ENCODE assay signal across 21 mouse cellular contexts in genomic region chr3:37781086-37781485, GRCm38 (mm10). TPM values are rescaled to one million over a fixed set of nuclear protein-coding genes. Genes with fewer than 3 reads are reported as not detected.
A peak's percentile ranks its signal among the peaks of the same experiment; 100 is the strongest.
DNase-seq lines count a peak whose midpoint lies in the region; ATAC-seq and TF ChIP-seq lines count a peak whose summit lies in the region.
"Had no signal": no experiment of that assay in that cellular context is flagged by ENCODE, and none has a peak within 500 bp of the region (broad histone marks: within the 10 kb centered on the region; RNA-seq: fewer than 3 reads in every experiment).

No protein-coding gene starts in this region.

- no peaks in the 10 kb centered on the region for H3K9me3 ChIP-seq in forebrain, embryonic 10.5 days
- H3K9me3 ChIP-seq in forebrain, embryonic 11.5 days (ENCODE audit: control insufficient read depth, low read length) = no peaks in the 10 kb centered on the region
- H3K9me3 ChIP-seq in heart, embryonic 12.5 days (replicated peaks) = no peaks in the 10 kb centered on the region
- H3K9me3 ChIP-seq: forebrain, embryonic 13.5 days; heart, embryonic 10.5 days; hindbrain, embryonic 12.5 days; hindbrain, embryonic 15.5 days had no signal

- WGBS in forebrain, embryonic 10.5 days = 89% methylated on average over 2 of the region's 2 CpGs
- 87% methylated on average over 2 of the region's 2 CpGs for WGBS in forebrain, embryonic 11.5 days
- WGBS in heart, embryonic 12.5 days = 80% methylated on average over 2 of the region's 2 CpGs

- TF ChIP-seq POLR2A in testis, adult 2 months (IDR thresholded peaks at IDR 0.05; ENCODE audit: control insufficient read depth, low read depth, low read length) = no peak

- peaks cover 30% of the 10 kb centered on the region for H3K4me1 ChIP-seq in forebrain, embryonic 10.5 days
- peaks cover 8% of the 10 kb centered on the region for H3K4me1 ChIP-seq in forebrain, embryonic 11.5 days (replicated peaks; ENCODE audit: control insufficient read depth, insufficient read depth, low read length)
- H3K4me1 ChIP-seq in heart, embryonic 12.5 days (replicated peaks) = no peaks in the 10 kb centered on the region
- no peaks in the 10 kb centered on the region for H3K4me1 ChIP-seq in testis, adult 2 months (ENCODE audit: control insufficient read depth, insufficient read depth, low read length)
- H3K4me1 ChIP-seq: heart, embryonic 10.5 days; hindbrain, embryonic 15.5 days had no signal

- peaks cover 24% of the 10 kb centered on the region for H3K27me3 ChIP-seq in forebrain, embryonic 10.5 days (ENCODE audit: poor library complexity, severe bottlenecking)
- no peaks in the 10 kb centered on the region for H3K27me3 ChIP-seq in forebrain, embryonic 11.5 days (ENCODE audit: control insufficient read depth, insufficient read depth, low read length)
- H3K27me3 ChIP-seq in heart, embryonic 12.5 days (replicated peaks) = no peaks in the 10 kb centered on the region
- no peaks in the 10 kb centered on the region for H3K27me3 ChIP-seq in testis, adult 2 months (ENCODE audit: control insufficient read depth, insufficient read depth, low read length)
- H3K27me3 ChIP-seq: hindbrain, embryonic 12.5 days; hindbrain, embryonic 15.5 days had no signal

- 0 out of 2 replicates have a peak overlapping the region, but pooled peaks have one; percentile 15 for H3K27ac ChIP-seq in forebrain, embryonic 10.5 days
- no peak overlapping the region for H3K27ac ChIP-seq in forebrain, embryonic 11.5 days (ENCODE audit: low read depth, low read length)
- H3K27ac ChIP-seq in heart, embryonic 12.5 days (ENCODE audit: poor library complexity, severe bottlenecking) = no peak overlapping the region
- H3K27ac ChIP-seq in testis, adult 2 months (ENCODE audit: control insufficient read depth, insufficient read depth, low read depth, low read length) = peak overlapping the region; percentile 32
- H3K27ac ChIP-seq: forebrain, embryonic 13.5 days; gastrocnemius, adult 2 months; heart, embryonic 10.5 days; hindbrain, embryonic 12.5 days; hindbrain, embryonic 15.5 days had no signal

- no peak overlapping the region for H3K4me2 ChIP-seq in forebrain, embryonic 11.5 days (ENCODE audit: low read depth, low read length, severe bottlenecking)
- H3K4me2 ChIP-seq in heart, embryonic 12.5 days = no peak overlapping the region
- H3K4me2 ChIP-seq: forebrain, embryonic 13.5 days; hindbrain, embryonic 12.5 days; hindbrain, embryonic 15.5 days had no signal

- H3K9ac ChIP-seq in forebrain, embryonic 11.5 days (ENCODE audit: low read length) = no peak overlapping the region
- no peak overlapping the region for H3K9ac ChIP-seq in heart, embryonic 12.5 days
- H3K9ac ChIP-seq: forebrain, embryonic 13.5 days; hindbrain, embryonic 12.5 days; hindbrain, embryonic 15.5 days had no signal

- no peak for TF ChIP-seq CTCF in testis, adult 2 months (IDR thresholded peaks at IDR 0.05; ENCODE audit: control insufficient read depth, insufficient read depth, insufficient replicate concordance, low read depth, low read length)

- H3K36me3 ChIP-seq in forebrain, embryonic 10.5 days (replicated peaks) = no peaks in the 10 kb centered on the region
- H3K36me3 ChIP-seq in forebrain, embryonic 11.5 days (ENCODE audit: control insufficient read depth, insufficient read depth, low read length) = no peaks in the 10 kb centered on the region
- H3K36me3 ChIP-seq in heart, embryonic 12.5 days = no peaks in the 10 kb centered on the region
- no peaks in the 10 kb centered on the region for H3K36me3 ChIP-seq in testis, adult 2 months (ENCODE audit: control insufficient read depth, insufficient read depth, low read length)
- H3K36me3 ChIP-seq: heart, embryonic 10.5 days; hindbrain, embryonic 12.5 days; hindbrain, embryonic 15.5 days had no signal

- DNase-seq in forebrain, embryonic 10.5 days (ENCODE audit: extremely low spot score, low spot score) = no peak
- no peak for DNase-seq in forebrain, embryonic 11.5 days (ENCODE audit: low spot score)
- DNase-seq in heart, adult 18-20 months = peak; percentile 44 to 54
- DNase-seq in testis, postnatal 10 days (ENCODE audit: low spot score) = no peak
- DNase-seq: adrenal gland, adult 8-10 months; adrenal gland, postnatal 25 days; cerebellum, adult 18-20 months; cerebellum, adult 9-10 months; cerebellum, postnatal 14 days; gastrocnemius, adult 2 months; gastrocnemius, postnatal 25 days; kidney, adult 11 months; kidney, adult 8-10 months had no signal

- no peak overlapping the region for H3K4me3 ChIP-seq in forebrain, embryonic 10.5 days
- no peak overlapping the region for H3K4me3 ChIP-seq in forebrain, embryonic 11.5 days (ENCODE audit: low read depth, low read length)
- H3K4me3 ChIP-seq in heart, embryonic 12.5 days = no peak overlapping the region
- H3K4me3 ChIP-seq in testis, adult 2 months (ENCODE audit: control insufficient read depth, low read depth, low read length) = no peak overlapping the region
- H3K4me3 ChIP-seq: forebrain, embryonic 13.5 days; gastrocnemius, adult 2 months; heart, embryonic 10.5 days; hindbrain, embryonic 12.5 days; hindbrain, embryonic 15.5 days had no signal

- ATAC-seq in forebrain, embryonic 11.5 days (replicated peaks; ENCODE audit: low FRiP score) = no peak
- ATAC-seq in heart, embryonic 12.5 days (ENCODE audit: insufficient number of reproducible peaks, low FRiP score) = no peak
- ATAC-seq: activated CD4-positive, CD25-positive, alpha-beta regulatory T cell, adult 4 months; forebrain, embryonic 13.5 days; forebrain, embryonic 16.5 days had no signal

RNA-seq across cellular contexts. Expression of gene Gm5148, which starts 56.8 kb away (rescaled TPM):
- 2.4 and 3.5 TPM in 2 replicates for polyA plus RNA-seq in forebrain, embryonic 10.5 days (2016; fragmentation: Nextera tagmentation; extraction: Ambion mirVana)
- 3.6 and 4.8 TPM in 2 replicates for polyA plus RNA-seq in forebrain, embryonic 11.5 days (2014; fragmentation: Nextera tagmentation; extraction: Ambion mirVana)
- total RNA-seq in heart, adult 18-20 months (2021) = not detected
- polyA plus RNA-seq in heart, embryonic 12.5 days (2016; fragmentation: Nextera tagmentation; extraction: Ambion mirVana) = 1.5 and 1.8 TPM in 2 replicates
- 0.93 and 1.8 TPM in 2 replicates for polyA plus RNA-seq in testis, adult 2 months (2012; rRNA removed)

Comparison
In these comparisons a context has a peak if more than half of its experiments do, and no peak if none do; other contexts are left out.
1. H3K27ac ChIP-seq: peak in forebrain, embryonic 10.5 days (single experiment) and testis, adult 2 months (single experiment); none in forebrain, embryonic 11.5 days (single experiment) and heart, embryonic 12.5 days (single experiment).
2. DNase-seq: peak in heart, adult 18-20 months (2 of 2); none in forebrain, embryonic 10.5 days (single experiment), forebrain, embryonic 11.5 days (single experiment) and testis, postnatal 10 days (single experiment).